Mouse (Mus musculus): ENCODE measurements around the gene Klhdc3.
A peak's percentile ranks its signal among the peaks of the same experiment; 100 is the strongest.

GRCm38 (mm10) chr17:46714756-46715481, 34.2 kb upstream of the Klhdc3 start:
- TF ChIP-seq CTCF (IDR thresholded peaks at IDR 0.05), result peak; percentile 69
- TF ChIP-seq POLR2A (IDR thresholded peaks at IDR 0.05; ENCODE audit: insufficient read depth, low read depth, low read length), result no peak
